Mouse (Mus musculus): ENCODE data around the gene Slc44a5.
"Not testable (repeated sequence)": the region's sequence is repeated elsewhere in the genome, so short reads cannot be mapped to it uniquely, and the experiment has no call there.

Gene Slc44a5

GRCm38 (mm10) chr3:154215309-154215708, 242.1 kb downstream of the Slc44a5 start:
- no peak for DNase-seq (ENCODE audit: low spot score in 2 of 2)

GRCm38 (mm10) chr3:154215779-154216178, 242.5 kb downstream of the Slc44a5 start:
- DNase-seq (ENCODE audit: low spot score in 2 of 2): no peak

GRCm38 (mm10) chr3:154222141-154222591, 248.9 kb downstream of the Slc44a5 start:
- no peak for DNase-seq (ENCODE audit: low spot score in 2 of 2)

GRCm38 (mm10) chr3:154222688-154223087, 249.5 kb downstream of the Slc44a5 start:
- DNase-seq (ENCODE audit: low spot score in 2 of 2): no peak

GRCm38 (mm10) chr3:154226100-154226752, 253.0 kb downstream of the Slc44a5 start:
- peak; percentile 22 to 45 for DNase-seq (ENCODE audit: low spot score in 2 of 2)

- DNase-seq (ENCODE audit: low spot score in 2 of 2): no peak
Measured at GRCm38 (mm10) chr3:154244932-154245331, 271.7 kb downstream of the Slc44a5 start.

- no peak for DNase-seq (ENCODE audit: low spot score in 2 of 2)
Measured at GRCm38 (mm10) chr3:154251486-154251885, 278.2 kb downstream of the Slc44a5 start.

GRCm38 (mm10) chr3:154252219-154252618, 279.0 kb downstream of the Slc44a5 start:
- no peak for DNase-seq (ENCODE audit: low spot score in 2 of 2)

- not testable (repeated sequence) for DNase-seq (ENCODE audit: low spot score in 2 of 2)
Measured at GRCm38 (mm10) chr3:154254187-154254586, 281.0 kb downstream of the Slc44a5 start.

- no peak for DNase-seq (ENCODE audit: low spot score in 2 of 2)
Measured at GRCm38 (mm10) chr3:154257312-154257711, 284.1 kb downstream of the Slc44a5 start.

GRCm38 (mm10) chr3:154268313-154268712, 295.1 kb downstream of the Slc44a5 start:
- no peak for DNase-seq (ENCODE audit: low spot score in 2 of 2)

- DNase-seq (ENCODE audit: low spot score in 2 of 2): peak; percentile 60 to 68
Measured at GRCm38 (mm10) chr3:154269757-154270366, 296.6 kb downstream of the Slc44a5 start.

GRCm38 (mm10) chr3:154274681-154275080, 301.4 kb downstream of the Slc44a5 start:
- no peak for DNase-seq (ENCODE audit: low spot score in 2 of 2)

- no peak for DNase-seq (ENCODE audit: low spot score in 2 of 2)
Measured at GRCm38 (mm10) chr3:154284260-154284659, 311.0 kb downstream of the Slc44a5 start.

GRCm38 (mm10) chr3:154285351-154285750, 312.1 kb downstream of the Slc44a5 start:
- no peak for DNase-seq (ENCODE audit: low spot score in 2 of 2)

GRCm38 (mm10) chr3:154287217-154287616, 314.0 kb downstream of the Slc44a5 start:
- no peak for DNase-seq (ENCODE audit: low spot score in 2 of 2)

- DNase-seq (ENCODE audit: low spot score in 2 of 2): no peak
Measured at GRCm38 (mm10) chr3:154288429-154289069, 315.3 kb downstream of the Slc44a5 start.

- DNase-seq (ENCODE audit: low spot score in 2 of 2): no peak
Measured at GRCm38 (mm10) chr3:154290351-154290750, 317.1 kb downstream of the Slc44a5 start.

- DNase-seq (ENCODE audit: low spot score in 2 of 2): no peak
Measured at GRCm38 (mm10) chr3:154292126-154292525, 318.9 kb downstream of the Slc44a5 start.

- DNase-seq (ENCODE audit: low spot score in 2 of 2): no peak
Measured at GRCm38 (mm10) chr3:154293839-154294490, 320.7 kb downstream of the Slc44a5 start.

GRCm38 (mm10) chr3:154294924-154295834, 321.9 kb downstream of the Slc44a5 start:
- no peak for DNase-seq (ENCODE audit: low spot score in 2 of 2)
